Mouse (Mus musculus): ENCODE measurements around the gene Olfr582. TPM values are rescaled to one million over a fixed set of nuclear protein-coding genes. Genes with fewer than 3 reads are reported as not detected.

The Olfr582 gene
- polyA plus RNA-seq (2014; fragmentation: Nextera tagmentation; extraction: Ambion mirVana): not detected in 2 replicates

DNA sequence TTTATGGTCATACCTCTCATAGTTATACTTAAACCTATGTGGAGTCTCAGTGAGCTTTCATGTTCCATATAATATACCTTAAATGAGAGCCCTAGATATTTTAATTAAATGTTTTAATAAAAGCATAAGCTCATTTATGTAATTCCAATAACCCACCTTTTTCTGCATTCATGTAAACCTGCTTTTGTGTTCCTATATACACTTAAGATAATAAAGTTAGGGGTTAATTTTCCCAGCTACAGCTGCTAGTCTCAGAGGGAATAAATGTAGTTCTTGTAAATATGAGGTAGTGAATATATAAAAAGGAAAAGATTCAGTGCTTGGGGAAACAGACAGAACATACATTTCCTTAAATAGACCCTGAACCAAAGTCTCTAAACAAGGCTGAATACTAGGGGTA, at the start of gene Olfr582:
Olfr582 (plus strand) TSS at position 301 of the 400 bp plus-strand sequence.
- Histone ChIP-seq H3K4me1 (replicated peaks; ENCODE audit: control insufficient read depth, insufficient read depth, low read length) (no peaks in the 10 kb centered on the region), H3K9ac (no peak within 1 kb of the TSS), H3K4me3 (replicated peaks; ENCODE audit: low read length) (no peak within 1 kb of the TSS), H3K9me3 (ENCODE audit: control insufficient read depth, low read length) (no peaks in the 10 kb centered on the region), H3K36me3 (replicated peaks; ENCODE audit: control insufficient read depth, insufficient read depth) (no peaks in the 10 kb centered on the region), H3K4me2 (replicated peaks) (no peak within 1 kb of the TSS), H3K27me3 (ENCODE audit: control insufficient read depth, insufficient read depth, low read length) (no peaks in the 10 kb centered on the region), H3K27ac (no peak within 1 kb of the TSS)
- DNase-seq (ENCODE audit: low spot score) (no peak), ATAC-seq (ENCODE audit: low FRiP score) (no peak)

DNA sequence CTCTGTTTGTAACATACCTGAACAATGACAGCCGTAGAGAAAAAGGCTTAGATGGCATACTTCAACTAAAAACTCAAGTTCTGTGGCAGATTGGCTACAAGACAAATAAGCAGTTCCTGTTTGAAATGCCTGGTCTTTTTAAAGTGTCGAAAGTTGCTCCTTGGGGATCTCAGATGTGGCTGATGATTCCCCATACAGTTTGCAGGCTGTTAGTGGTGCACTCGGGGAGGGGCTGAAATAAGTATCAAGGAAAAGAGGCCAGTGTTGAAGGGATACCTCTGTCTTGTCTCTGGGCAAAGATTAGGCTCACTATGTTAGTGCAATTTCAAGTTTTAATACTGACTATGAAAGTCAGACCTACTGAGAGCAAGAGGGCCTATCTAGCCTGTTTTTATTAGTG, 48.6 kb upstream of the Olfr582 start, which contains the start of gene Olfr578:
Olfr578 (minus strand) TSS at position 101 of the 400 bp plus-strand sequence.
- 73% methylated on average over 3 of the region's 3 CpGs for WGBS
- H3K4me2 ChIP-seq (replicated peaks): no peak within 1 kb of the TSS
- ATAC-seq (ENCODE audit: low FRiP score) (no peak), DNase-seq (ENCODE audit: low spot score) (no peak)
- H3K36me3 ChIP-seq (replicated peaks; ENCODE audit: control insufficient read depth, insufficient read depth): no peaks in the 10 kb centered on the region
- H3K9ac ChIP-seq: no peak within 1 kb of the TSS
- no peaks in the 10 kb centered on the region for H3K4me1 ChIP-seq (replicated peaks; ENCODE audit: control insufficient read depth, insufficient read depth, low read length)
- H3K4me3 ChIP-seq (replicated peaks; ENCODE audit: low read length): no peak within 1 kb of the TSS
- H3K27me3 ChIP-seq (ENCODE audit: control insufficient read depth, insufficient read depth, low read length): no peaks in the 10 kb centered on the region
- H3K9me3 ChIP-seq (ENCODE audit: control insufficient read depth, low read length): no peaks in the 10 kb centered on the region
- H3K27ac ChIP-seq: no peak within 1 kb of the TSS

DNA sequence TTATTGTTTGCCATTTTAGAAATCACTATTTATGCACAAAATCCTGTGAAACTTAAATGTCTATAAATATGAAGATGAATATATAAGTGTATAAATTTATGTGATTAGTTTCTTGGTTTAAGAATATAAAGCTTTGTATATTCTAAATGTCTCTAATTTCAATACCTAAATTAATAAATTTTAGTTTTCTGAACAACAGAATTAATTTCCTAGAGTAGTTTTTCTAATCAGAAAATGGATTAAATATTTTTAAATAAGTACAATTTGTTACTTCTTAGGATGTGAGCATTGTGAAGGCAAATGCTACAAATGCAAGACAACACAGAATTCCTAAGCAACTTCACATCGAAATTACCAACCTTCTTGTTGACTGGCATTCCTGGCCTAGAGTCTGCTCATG, 13.2 kb downstream of the Olfr582 start, which contains the start of gene Olfr583:
Olfr583 (plus strand) TSS at position 301 of the 400 bp plus-strand sequence.
- no peak within 1 kb of the TSS for H3K4me3 ChIP-seq (replicated peaks; ENCODE audit: low read length)
- no peak within 1 kb of the TSS for H3K27ac ChIP-seq
- DNase-seq (ENCODE audit: low spot score): no peak
- 100% methylated on average over 1 of the region's 1 CpGs for WGBS
- H3K9me3 ChIP-seq (ENCODE audit: control insufficient read depth, low read length): no peaks in the 10 kb centered on the region
- no peaks in the 10 kb centered on the region for H3K4me1 ChIP-seq (replicated peaks; ENCODE audit: control insufficient read depth, insufficient read depth, low read length)
- no peak within 1 kb of the TSS for H3K9ac ChIP-seq
- ATAC-seq (ENCODE audit: low FRiP score): no peak
- H3K27me3 ChIP-seq (ENCODE audit: control insufficient read depth, insufficient read depth, low read length): no peaks in the 10 kb centered on the region
- H3K4me2 ChIP-seq (replicated peaks): no peak within 1 kb of the TSS
- H3K36me3 ChIP-seq (replicated peaks; ENCODE audit: control insufficient read depth, insufficient read depth): no peaks in the 10 kb centered on the region

DNA sequence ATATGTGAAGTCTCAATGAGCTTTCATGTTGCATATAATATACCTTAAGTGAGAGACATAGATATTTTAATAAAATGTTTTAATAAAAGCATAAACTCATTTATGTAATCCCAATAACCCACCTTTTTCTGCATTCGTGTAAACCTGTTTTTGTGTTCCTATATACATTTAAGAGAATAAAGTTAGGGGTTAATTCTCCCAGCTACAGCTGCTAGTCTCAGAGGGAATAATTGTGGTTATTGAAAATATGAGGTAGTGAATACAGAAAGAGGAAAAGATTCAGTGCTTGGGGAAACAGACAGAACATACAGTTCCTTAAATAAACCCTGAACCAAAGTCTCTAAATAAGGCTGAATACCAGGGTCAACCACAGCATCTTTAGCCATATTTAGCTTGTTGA, 43.8 kb downstream of the Olfr582 start, which contains the start of gene Olfr584:
Olfr584 (plus strand) TSS at position 301 of the 400 bp plus-strand sequence.
- H3K9ac ChIP-seq: no peak within 1 kb of the TSS
- DNase-seq (ENCODE audit: low spot score) (no peak), ATAC-seq (ENCODE audit: low FRiP score) (no peak)
- no peaks in the 10 kb centered on the region for H3K36me3 ChIP-seq (replicated peaks; ENCODE audit: control insufficient read depth, insufficient read depth)
- H3K9me3 ChIP-seq (ENCODE audit: control insufficient read depth, low read length): peaks cover 4% of the 10 kb centered on the region; the same call in 1 of the 2 replicates
- WGBS: 85% methylated on average over 1 of the region's 1 CpGs
- H3K27me3 ChIP-seq (ENCODE audit: control insufficient read depth, insufficient read depth, low read length): no peaks in the 10 kb centered on the region
- H3K4me1 ChIP-seq (replicated peaks; ENCODE audit: control insufficient read depth, insufficient read depth, low read length): no peaks in the 10 kb centered on the region
- H3K4me3 ChIP-seq (replicated peaks; ENCODE audit: low read length): no peak within 1 kb of the TSS
- H3K4me2 ChIP-seq (replicated peaks): no peak within 1 kb of the TSS
- H3K27ac ChIP-seq: no peak within 1 kb of the TSS

Other genes starting within 250 kb of the Olfr582 start
- gene Olfr564, start 234.5 kb upstream of the Olfr582 start, polyA plus RNA-seq (2014; fragmentation: Nextera tagmentation; extraction: Ambion mirVana): not detected in 2 replicates
- not detected in 2 replicates for gene Olfr566, start 179.3 kb upstream of the Olfr582 start, polyA plus RNA-seq (2014; fragmentation: Nextera tagmentation; extraction: Ambion mirVana)
- gene Olfr568, start 160.9 kb upstream of the Olfr582 start, polyA plus RNA-seq (2014; fragmentation: Nextera tagmentation; extraction: Ambion mirVana): not detected in 2 replicates
- gene Olfr569, start 147.1 kb upstream of the Olfr582 start, polyA plus RNA-seq (2014; fragmentation: Nextera tagmentation; extraction: Ambion mirVana): not detected in 2 replicates
- 0.25 TPM in 1 of 2 replicates, not detected in the other for gene Olfr570, start 143.4 kb upstream of the Olfr582 start, polyA plus RNA-seq (2014; fragmentation: Nextera tagmentation; extraction: Ambion mirVana)
- not detected in 2 replicates for gene Olfr571, start 120.5 kb upstream of the Olfr582 start, polyA plus RNA-seq (2014; fragmentation: Nextera tagmentation; extraction: Ambion mirVana)
- not detected in 2 replicates for gene Olfr572, start 113.6 kb upstream of the Olfr582 start, polyA plus RNA-seq (2014; fragmentation: Nextera tagmentation; extraction: Ambion mirVana)
- not detected in 2 replicates for gene Olfr573-ps1, start 95.4 kb upstream of the Olfr582 start, polyA plus RNA-seq (2014; fragmentation: Nextera tagmentation; extraction: Ambion mirVana)
- not detected in 2 replicates for gene Olfr574, start 89.6 kb upstream of the Olfr582 start, polyA plus RNA-seq (2014; fragmentation: Nextera tagmentation; extraction: Ambion mirVana)
- gene Olfr575, start 79.2 kb upstream of the Olfr582 start, polyA plus RNA-seq (2014; fragmentation: Nextera tagmentation; extraction: Ambion mirVana): not detected in 2 replicates
- not detected in 2 replicates for gene Olfr576, start 75.4 kb upstream of the Olfr582 start, polyA plus RNA-seq (2014; fragmentation: Nextera tagmentation; extraction: Ambion mirVana)
- not detected in 2 replicates for gene Olfr577, start 62.1 kb upstream of the Olfr582 start, polyA plus RNA-seq (2014; fragmentation: Nextera tagmentation; extraction: Ambion mirVana)
- not detected in 2 replicates for gene Olfr578, start 48.7 kb upstream of the Olfr582 start, polyA plus RNA-seq (2014; fragmentation: Nextera tagmentation; extraction: Ambion mirVana)
- gene Olfr583, start 13.3 kb downstream of the Olfr582 start, polyA plus RNA-seq (2014; fragmentation: Nextera tagmentation; extraction: Ambion mirVana): not detected in 2 replicates
- not detected in 2 replicates for gene Olfr584, start 43.9 kb downstream of the Olfr582 start, polyA plus RNA-seq (2014; fragmentation: Nextera tagmentation; extraction: Ambion mirVana)
- not detected in 2 replicates for gene Olfr585, start 59.7 kb downstream of the Olfr582 start, polyA plus RNA-seq (2014; fragmentation: Nextera tagmentation; extraction: Ambion mirVana)
- not detected in 2 replicates for gene Olfr586, start 87.6 kb downstream of the Olfr582 start, polyA plus RNA-seq (2014; fragmentation: Nextera tagmentation; extraction: Ambion mirVana)
- not detected in 2 replicates for gene Olfr588-ps1, start 102.9 kb downstream of the Olfr582 start, polyA plus RNA-seq (2014; fragmentation: Nextera tagmentation; extraction: Ambion mirVana)
- not detected in 2 replicates for gene Olfr589, start 118.3 kb downstream of the Olfr582 start, polyA plus RNA-seq (2014; fragmentation: Nextera tagmentation; extraction: Ambion mirVana)
- not detected in 2 replicates for gene Olfr591, start 140.3 kb downstream of the Olfr582 start, polyA plus RNA-seq (2014; fragmentation: Nextera tagmentation; extraction: Ambion mirVana)
- gene Olfr592, start 146.8 kb downstream of the Olfr582 start, polyA plus RNA-seq (2014; fragmentation: Nextera tagmentation; extraction: Ambion mirVana): not detected in 2 replicates
- not detected in 2 replicates for gene Olfr593, start 173.8 kb downstream of the Olfr582 start, polyA plus RNA-seq (2014; fragmentation: Nextera tagmentation; extraction: Ambion mirVana)
- 0.07 TPM in 1 of 2 replicates, not detected in the other for gene Olfr594, start 179.0 kb downstream of the Olfr582 start, polyA plus RNA-seq (2014; fragmentation: Nextera tagmentation; extraction: Ambion mirVana)
- not detected in 2 replicates for gene Usp17ld, start 214.5 kb downstream of the Olfr582 start, polyA plus RNA-seq (2014; fragmentation: Nextera tagmentation; extraction: Ambion mirVana)

Data from hindbrain, embryonic 14.5 days (tissue).